Mouse (Mus musculus): ENCODE data around the gene Ccdc184. TPM values are rescaled to one million over a fixed set of nuclear protein-coding genes. Genes with fewer than 3 reads are reported as not detected.

Gene Ccdc184
- not detected for polyA plus RNA-seq (2017; shearing (Covaris generic))

DNA sequence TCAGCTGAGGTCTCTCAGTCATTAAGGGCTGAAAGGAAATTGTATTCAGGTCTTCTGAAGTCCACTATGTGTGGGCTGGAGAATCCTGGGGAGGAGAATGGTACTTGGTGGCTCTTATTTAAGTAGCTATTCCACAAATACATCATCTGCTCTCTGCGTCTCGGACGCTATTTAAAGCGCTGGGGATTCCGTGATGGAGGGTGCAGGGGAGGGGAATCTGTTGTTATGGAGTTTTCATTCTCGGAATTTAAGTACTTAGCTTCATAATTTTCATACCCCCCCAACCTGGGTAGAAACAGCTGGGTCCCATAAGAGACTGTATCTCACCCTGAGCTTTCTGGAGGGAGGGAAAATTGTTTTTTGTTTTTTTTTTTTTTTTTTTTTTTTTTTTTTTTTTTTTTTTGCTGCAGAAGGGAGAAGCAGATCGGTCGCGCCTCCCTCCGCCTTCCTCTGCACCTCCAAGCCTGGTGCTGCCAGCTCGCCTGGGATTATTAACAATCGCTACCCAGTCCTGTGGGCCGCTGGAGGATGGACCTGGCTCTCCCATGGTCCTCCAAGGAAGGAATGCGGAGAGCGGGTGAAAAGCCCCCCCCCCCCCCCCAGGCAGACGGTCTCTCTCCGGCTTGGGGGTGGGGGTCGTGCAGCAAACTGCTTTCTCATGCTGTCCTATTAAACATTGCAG lies at the start of gene Ccdc184:
Gene Ccdc184 (plus strand): TSS at position 196 of the 682 bp plus-strand sequence.

DNA sequence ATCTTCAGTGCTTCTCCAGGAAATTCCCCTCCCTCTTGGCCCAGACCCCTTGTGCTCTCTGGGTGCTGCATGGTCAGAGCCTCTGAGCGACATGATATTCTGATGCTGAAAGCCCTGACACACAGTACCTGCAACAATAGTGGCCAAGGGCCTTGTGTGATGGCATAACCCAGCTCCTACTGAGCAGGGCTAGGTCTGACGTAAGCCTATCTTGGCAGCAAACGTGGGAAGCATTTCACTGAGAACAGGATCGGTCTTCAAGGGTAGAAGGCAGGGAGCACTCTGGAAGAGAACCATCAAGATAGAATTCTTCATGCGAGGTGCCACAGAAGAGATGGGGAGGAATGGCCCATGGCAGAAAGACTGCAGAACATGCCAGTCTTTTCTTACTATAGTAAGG lies 1.4 kb upstream of the Ccdc184 start, which contains the start of gene Asb8:
Gene Asb8 (minus strand): TSS at position 101 of the 400 bp plus-strand sequence.

DNA sequence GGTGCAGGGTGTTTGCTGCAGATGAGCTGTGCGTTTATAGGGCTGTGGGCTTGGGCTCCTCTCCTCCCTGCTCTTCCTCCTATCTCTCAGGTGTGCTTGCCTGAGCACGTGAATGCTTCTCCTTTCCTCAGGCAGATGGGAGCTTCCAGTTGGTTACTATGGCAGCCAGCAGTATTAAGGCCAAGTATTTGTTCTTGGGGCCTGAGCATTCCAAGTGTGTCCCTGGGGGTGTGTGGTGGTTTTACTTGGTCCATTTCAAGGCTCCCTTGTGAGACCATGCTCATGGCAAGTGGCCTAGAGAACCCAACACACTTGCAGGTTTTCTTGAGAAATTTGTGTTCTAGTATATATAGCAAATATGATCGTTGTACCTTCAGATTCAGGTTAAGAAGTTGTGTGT lies 28.5 kb downstream of the Ccdc184 start, which contains the start of gene Olfr288:
Gene Olfr288 (minus strand): TSS at position 101 of the 400 bp plus-strand sequence.

Other genes with a start within 250 kb of the Ccdc184 start
- 17.3 TPM for gene Tmem106c, start 203.0 kb upstream of the Ccdc184 start, polyA plus RNA-seq (2017; shearing (Covaris generic))
- gene Col2a1, start 162.5 kb upstream of the Ccdc184 start, polyA plus RNA-seq (2017; shearing (Covaris generic)): not detected
- gene Pfkm, start 74.6 kb upstream of the Ccdc184 start, polyA plus RNA-seq (2017; shearing (Covaris generic)): 7.9 TPM
- 27.9 TPM for gene Senp1, start 73.4 kb upstream of the Ccdc184 start, polyA plus RNA-seq (2017; shearing (Covaris generic))
- 21.2 TPM for gene Asb8, start 1.5 kb upstream of the Ccdc184 start, polyA plus RNA-seq (2017; shearing (Covaris generic))
- not detected for gene Olfr288, start 28.4 kb downstream of the Ccdc184 start, polyA plus RNA-seq (2017; shearing (Covaris generic))
- not detected for gene Gm44579, start 53.8 kb downstream of the Ccdc184 start, polyA plus RNA-seq (2017; shearing (Covaris generic))
- gene Olfr287, start 53.9 kb downstream of the Ccdc184 start, polyA plus RNA-seq (2017; shearing (Covaris generic)): not detected
- not detected for gene Olfr286, start 67.3 kb downstream of the Ccdc184 start, polyA plus RNA-seq (2017; shearing (Covaris generic))
- not detected for gene H1fnt, start 90.1 kb downstream of the Ccdc184 start, polyA plus RNA-seq (2017; shearing (Covaris generic))
- gene Zfp641, start 129.0 kb downstream of the Ccdc184 start, polyA plus RNA-seq (2017; shearing (Covaris generic)): not detected
- not detected for gene Olfr285, start 150.2 kb downstream of the Ccdc184 start, polyA plus RNA-seq (2017; shearing (Covaris generic))
- gene Olfr284, start 173.8 kb downstream of the Ccdc184 start, polyA plus RNA-seq (2017; shearing (Covaris generic)): not detected
- not detected for gene Olfr283, start 213.8 kb downstream of the Ccdc184 start, polyA plus RNA-seq (2017; shearing (Covaris generic))

Data from naive thymus-derived CD4-positive, alpha-beta T cell, adult 5 months (primary cell).